Mouse (Mus musculus) G1E (cell line): ENCODE data around the gene Prmt2. TPM values are rescaled to one million over a fixed set of nuclear protein-coding genes. Genes with fewer than 3 reads are reported as not detected.

Source experiments
- ATAC-seq: 2 replicates; pipeline ENCODE4 v1.8.0; 2016; ENCODE audit warnings: mild to moderate bottlenecking; ENCODE audit not compliant: insufficient number of reproducible peaks, poor library complexity, low FRiP score, severe bottlenecking; ENCODE audit errors: extremely low read depth
- DNase-seq: peaks from one replicate; pipeline ENCODE4 v3.0.0; 2012; ENCODE audit warnings: low spot score
- H3K27me3 ChIP-seq: 2 replicates; pipeline ENCODE4 v1.6.1; 2012; ENCODE audit warnings: mild to moderate bottlenecking, low read length, inconsistent platforms; ENCODE audit not compliant: insufficient read depth
- H3K36me3 ChIP-seq: replicated peaks from 2 replicates; pipeline ENCODE3; 2012; ENCODE audit warnings: mild to moderate bottlenecking, inconsistent platforms
- H3K4me1 ChIP-seq: 2 replicates; pipeline ENCODE4 v1.6.1; 2012; ENCODE audit warnings: low read depth, low read length, inconsistent platforms, mixed read lengths; ENCODE audit not compliant: insufficient read depth
- H3K4me3 ChIP-seq: 2 replicates; pipeline ENCODE4 v1.5.1; 2012; ENCODE audit warnings: low read depth, mild to moderate bottlenecking, inconsistent platforms, low read length, moderate library complexity, mixed read lengths
- H3K9me3 ChIP-seq: replicated peaks from 2 replicates; pipeline ENCODE4 v1.6.1; 2012; ENCODE audit warnings: inconsistent platforms
- CTCF ChIP-seq: IDR thresholded peaks from 2 replicates; pipeline ENCODE4 v1.5.1; 2012; ENCODE audit warnings: low read depth, low read length, inconsistent platforms, mixed read lengths
- GATA1 ChIP-seq: IDR thresholded peaks from 2 replicates; pipeline ENCODE4 v1.6.1; 2012; ENCODE audit warnings: borderline replicate concordance, low read length, inconsistent platforms, mixed read lengths
- GATA2 ChIP-seq: IDR thresholded peaks from 2 replicates; pipeline ENCODE4 v1.6.1; 2012; ENCODE audit warnings: low read depth, low read length, inconsistent platforms, borderline replicate concordance
- POLR2AphosphoS5 ChIP-seq: IDR thresholded peaks from 2 replicates; pipeline ENCODE4 v1.6.1; 2012; ENCODE audit warnings: low read depth, low read length, inconsistent platforms; ENCODE audit not compliant: insufficient replicate concordance
- TAL1 ChIP-seq: conservative IDR thresholded peaks from 2 replicates; pipeline ENCODE4 v1.6.1; 2012; ENCODE audit warnings: low read depth, low read length, inconsistent platforms, mixed read lengths
- polyA plus RNA-seq: library from polyadenylated mRNA; stranded (reverse); fragments of >175 nt; gene quantifications from 2 replicates; pipeline ENCODE4 v1.2.3, GENCODE M21; 2012
- total RNA-seq, 2 experiments: library from RNA; stranded (forward) in 1 of 2; stranded (reverse) in 1 of 2; fragments of 200-1000 nt in 1 of 2; fragments of >200 nt in 1 of 2; fragmentation: Nextera tagmentation in 1 of 2; gene quantifications; 2 replicates each; pipeline ENCODE4 v1.2.3; 2014 to 2017

The Prmt2 gene
- total and polyA plus RNA-seq, 3 experiments, result 1.0 to 2.9 (median 2.2) TPM

- no peaks in the 10 kb centered on the region for H3K36me3 ChIP-seq
- TF ChIP-seq POLR2AphosphoS5, result no peak
- DNase-seq (no peak), ATAC-seq (no peak)
- H3K4me1 ChIP-seq, result no peaks in the 10 kb centered on the region
- H3K27me3 ChIP-seq, result peaks cover 7% of the 10 kb centered on the region; the same call in 1 of the 2 replicates
- no peak overlapping the region for H3K4me3 ChIP-seq
- no peaks in the 10 kb centered on the region for H3K9me3 ChIP-seq
Measured at GRCm38 (mm10) chr10:76260358-76261059, 22.8 kb upstream of the Prmt2 start.

- DNase-seq, result no peak
Measured at GRCm38 (mm10) chr10:76259566-76260232, 22.0 kb upstream of the Prmt2 start.

GRCm38 (mm10) chr10:76257719-76258390, 20.2 kb upstream of the Prmt2 start:
- Histone ChIP-seq H3K27me3 (0 out of 2 replicates have a peak, but pooled peaks cover 2% of the 10 kb centered on the region), H3K4me3 (no peak overlapping the region), H3K4me1 (no peaks in the 10 kb centered on the region), H3K36me3 (no peaks in the 10 kb centered on the region), H3K9me3 (no peaks in the 10 kb centered on the region)
- ATAC-seq (no peak), DNase-seq (no peak)
- no peak for TF ChIP-seq GATA1
- no peak for TF ChIP-seq POLR2AphosphoS5
- no peak for TF ChIP-seq CTCF
- no peak for TF ChIP-seq TAL1
- no peak for TF ChIP-seq GATA2

More at GRCm38 (mm10) chr10:76259566-76260232, 22.0 kb upstream of the Prmt2 start:
- Histone ChIP-seq H3K4me1 (no peaks in the 10 kb centered on the region), H3K9me3 (no peaks in the 10 kb centered on the region), H3K36me3 (no peaks in the 10 kb centered on the region), H3K27me3 (peaks cover 6% of the 10 kb centered on the region; the same call in 1 of the 2 replicates), H3K4me3 (no peak overlapping the region)
- TF ChIP-seq POLR2AphosphoS5, result no peak
- TF ChIP-seq GATA1, result no peak
- TF ChIP-seq GATA2, result no peak
- TF ChIP-seq TAL1, result no peak
- no peak for TF ChIP-seq CTCF
- ATAC-seq, result no peak

DNA sequence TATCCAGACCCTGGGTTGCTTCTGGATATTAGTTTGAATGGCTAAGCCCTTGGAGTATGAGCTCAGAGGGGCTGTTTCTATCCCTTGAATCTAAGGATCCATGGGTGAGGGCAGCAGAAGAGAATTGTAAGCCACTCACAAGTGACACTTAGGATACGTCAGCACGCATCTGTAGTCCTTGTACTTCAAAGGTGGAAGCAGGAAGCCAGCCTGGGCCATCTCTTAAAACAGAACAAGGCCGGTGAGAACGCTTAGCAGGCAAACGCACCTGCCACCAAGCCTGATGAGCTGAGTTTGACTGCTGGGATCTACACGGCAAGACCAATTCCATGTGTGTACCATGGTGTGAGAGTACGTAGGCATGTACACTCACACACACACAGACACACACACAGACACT, 19.6 kb upstream of the Prmt2 start:
- Histone ChIP-seq H3K9me3 (no peaks in the 10 kb centered on the region), H3K27me3 (no peaks in the 10 kb centered on the region), H3K4me1 (no peaks in the 10 kb centered on the region), H3K4me3 (no peak overlapping the region), H3K36me3 (no peaks in the 10 kb centered on the region)
- DNase-seq (no peak), ATAC-seq (no peak)
- TF ChIP-seq CTCF (no peak), GATA2 (no peak), TAL1 (no peak), POLR2AphosphoS5 (no peak), GATA1 (no peak)

DNA sequence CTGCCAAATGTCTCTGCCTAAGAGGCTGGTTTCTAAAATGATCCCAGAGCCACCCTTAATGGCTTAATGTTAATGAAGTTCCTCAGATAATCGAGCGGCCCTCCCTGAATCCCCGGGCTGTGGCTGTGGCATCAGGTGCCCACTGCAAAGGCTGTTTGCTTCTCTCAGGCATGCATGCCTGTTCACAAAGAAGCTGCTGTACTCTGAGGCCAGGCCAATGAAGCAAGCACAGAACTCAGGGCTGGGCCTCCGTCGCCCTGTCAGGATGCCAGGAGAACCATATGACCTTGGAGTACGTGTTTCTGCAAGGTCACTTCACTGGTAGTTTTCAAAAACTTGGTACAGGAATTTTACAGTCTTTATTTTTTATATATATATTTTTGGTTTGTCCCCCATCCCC, 18.0 kb upstream of the Prmt2 start:
- no peaks in the 10 kb centered on the region for H3K9me3 ChIP-seq
- no peak for TF ChIP-seq GATA1
- no peak for TF ChIP-seq GATA2
- no peak for TF ChIP-seq POLR2AphosphoS5
- TF ChIP-seq CTCF, result no peak
- TF ChIP-seq TAL1, result no peak
- H3K36me3 ChIP-seq, result no peaks in the 10 kb centered on the region
- DNase-seq, result no peak
- no peaks in the 10 kb centered on the region for H3K4me1 ChIP-seq
- H3K27me3 ChIP-seq, result peaks cover 2% of the 10 kb centered on the region; the same call in 1 of the 2 replicates
- ATAC-seq, result no peak
- H3K4me3 ChIP-seq, result no peak overlapping the region

- ATAC-seq, result no peak
- Histone ChIP-seq H3K9me3 (no peaks in the 10 kb centered on the region), H3K27me3 (peaks cover 3% of the 10 kb centered on the region; the same call in 1 of the 2 replicates), H3K4me1 (no peaks in the 10 kb centered on the region), H3K4me3 (no peak within 1 kb of the TSS), H3K36me3 (no peaks in the 10 kb centered on the region)
- no peak for DNase-seq
- TF ChIP-seq GATA1 (no peak), TAL1 (no peak), GATA2 (no peak), CTCF (no peak), POLR2AphosphoS5 (no peak)
Measured at GRCm38 (mm10) chr10:76253536-76253935, 15.9 kb upstream of the Prmt2 start, which contains the start of gene S100b. Gene S100b (plus strand): TSS chr10:76253853.
